Mouse (Mus musculus): ENCODE data around the gene N4bp2l1. TPM values are rescaled to one million over a fixed set of nuclear protein-coding genes. Genes with fewer than 3 reads are reported as not detected.
A peak's percentile ranks its signal among the peaks of the same experiment; 100 is the strongest.

Gene N4bp2l1
- total RNA-seq, 2 experiments from 2014 or later = 48.3 to 64.8 TPM

DNA sequence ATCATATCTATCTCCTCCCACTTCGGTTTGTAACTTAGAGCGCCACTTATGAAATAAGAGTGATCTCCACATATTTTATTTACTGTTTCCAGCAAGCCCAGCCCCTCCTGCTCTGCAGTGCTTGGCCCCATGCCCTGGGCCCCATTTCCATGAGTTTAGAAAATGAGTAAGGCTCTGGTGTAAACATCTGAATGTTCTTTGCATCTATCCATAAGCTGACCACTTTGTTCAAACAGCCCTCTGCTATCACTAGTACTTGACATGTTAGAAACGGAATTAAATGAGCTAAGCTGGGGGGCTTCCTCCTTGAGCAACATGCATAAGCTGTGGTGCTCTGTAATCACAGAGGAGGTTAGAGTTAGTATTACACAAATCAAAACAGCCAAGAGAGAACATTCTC is 22.6 kb downstream of the N4bp2l1 start:
- intact Hi-C loops (cut with DNase I) = no loop called here
- no peak for DNase-seq (ENCODE audit: low spot score in 2 of 2)

DNA sequence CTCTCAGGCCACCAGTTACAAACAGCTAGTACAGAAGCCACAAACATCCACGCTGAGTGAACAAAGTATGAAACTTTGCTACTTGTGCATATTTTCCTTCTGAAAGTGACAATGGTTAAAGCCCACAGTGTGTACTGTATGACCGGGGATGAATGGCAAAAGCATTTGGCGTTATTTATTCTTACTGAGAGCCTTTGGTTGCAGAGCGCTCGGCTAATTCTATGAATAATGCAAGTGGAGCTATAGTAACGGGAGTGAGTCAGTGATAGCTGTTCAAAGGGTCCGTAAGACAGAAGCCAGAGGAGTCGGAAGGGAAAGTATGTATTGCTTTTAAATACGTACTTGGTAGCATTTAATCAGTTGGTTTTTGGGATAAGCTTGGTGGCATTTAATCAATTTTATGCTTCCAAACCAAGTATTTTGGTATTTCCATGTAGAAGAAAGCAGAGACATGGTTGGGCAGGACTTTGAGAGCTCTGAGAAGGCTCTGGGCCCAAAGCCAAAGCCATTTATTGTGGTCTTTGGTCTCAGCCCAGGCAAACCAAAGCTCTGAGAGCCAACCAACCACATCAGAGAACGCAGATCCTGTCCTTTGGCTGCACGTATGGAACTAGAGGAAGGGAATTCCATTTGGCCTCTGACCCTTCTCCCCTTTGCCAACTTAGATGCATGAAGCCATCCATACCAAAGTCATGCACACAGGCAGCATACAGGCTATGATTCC is 26.3 kb downstream of the N4bp2l1 start:
- DNase-seq (ENCODE audit: low spot score in 2 of 2) = no peak

DNA sequence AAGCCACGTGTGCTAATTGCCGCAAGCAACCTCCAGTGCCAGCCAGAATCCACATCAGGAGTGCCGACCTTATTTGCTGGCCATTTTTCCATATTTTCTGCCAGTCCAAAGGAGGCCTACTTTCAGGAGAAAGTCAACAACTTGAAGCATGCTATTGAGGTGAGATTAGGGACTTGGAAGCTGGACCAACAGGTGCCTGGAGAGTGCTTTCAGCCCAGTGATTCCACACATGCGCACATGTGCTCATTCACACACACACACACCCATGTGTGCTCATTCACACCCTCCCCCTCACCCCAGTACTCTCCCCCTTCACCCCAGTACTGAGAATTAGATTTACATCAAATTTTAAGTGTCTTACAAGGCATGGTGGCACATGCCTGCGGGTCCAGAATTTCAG is 30.0 kb downstream of the N4bp2l1 start:
- DNase-seq (ENCODE audit: low spot score in 2 of 2) = no peak
- intact Hi-C loops (cut with DNase I) = no loop called here

More for the DNA sequence above, 26.3 kb downstream of the N4bp2l1 start:
- intact Hi-C loops (cut with DNase I) = no loop called here

DNA sequence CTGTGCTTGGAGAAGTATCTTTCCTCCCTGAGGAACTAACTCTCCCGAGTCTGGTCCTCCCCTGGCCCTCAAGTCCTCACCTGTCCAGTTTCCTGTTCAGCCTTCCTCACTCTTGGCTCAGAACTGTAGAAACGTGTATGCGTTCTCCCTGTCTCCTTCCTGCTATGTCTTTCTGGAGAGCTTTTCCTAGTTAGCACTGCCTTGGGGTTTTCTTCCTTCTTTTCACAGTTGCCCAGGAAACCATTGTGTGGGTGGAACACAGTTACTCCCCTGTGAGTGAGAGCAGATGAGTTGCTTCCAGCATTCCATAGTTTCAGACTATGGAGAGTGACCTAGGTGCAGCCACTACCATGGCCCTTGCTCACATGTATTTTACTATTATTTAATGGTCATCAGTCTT is 30.8 kb downstream of the N4bp2l1 start:
- DNase-seq (ENCODE audit: low spot score in 2 of 2) = peak; percentile 40 to 54
- intact Hi-C loops (cut with DNase I) = no loop called here

DNA sequence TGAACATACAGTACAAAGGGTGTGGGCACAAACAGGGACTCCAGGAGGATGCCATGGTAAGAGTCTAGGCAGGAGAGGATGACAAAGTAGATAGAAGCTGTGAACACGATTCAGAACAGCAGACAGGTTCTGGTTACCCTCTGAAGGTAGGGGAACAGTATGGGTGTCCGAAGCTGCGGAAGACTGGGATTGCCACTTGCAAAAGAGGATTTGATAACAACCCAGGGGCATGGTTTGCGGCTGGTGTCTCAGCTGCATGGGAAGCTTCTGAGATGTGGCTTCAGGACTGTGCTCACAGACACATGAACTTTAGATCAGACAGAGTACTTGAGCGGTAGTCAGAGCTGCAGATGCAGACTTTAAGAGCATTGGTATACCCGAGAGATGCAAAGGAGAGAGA is 32.6 kb downstream of the N4bp2l1 start:
- DNase-seq (ENCODE audit: low spot score in 2 of 2) = no peak
- intact Hi-C loops (cut with DNase I) = no loop called here

DNA sequence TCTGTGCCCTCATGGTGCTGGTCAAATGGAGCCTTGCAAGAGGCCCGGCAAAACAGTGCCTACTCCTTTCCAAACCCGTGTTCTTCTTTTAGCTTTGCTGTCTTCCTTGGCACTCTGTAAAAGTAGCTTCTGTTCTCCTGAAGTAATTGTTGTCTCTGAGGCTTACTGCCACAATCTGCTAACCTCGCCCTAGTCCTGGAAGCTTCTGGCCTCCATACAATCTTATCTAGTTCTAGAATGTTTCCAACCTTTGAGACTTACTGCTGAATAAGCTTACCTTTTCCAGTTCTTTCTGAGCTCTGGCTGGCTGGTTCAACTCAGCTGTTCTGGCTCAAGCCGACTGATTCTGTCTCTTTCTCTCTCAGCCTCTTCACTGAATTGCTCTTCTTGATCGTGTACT is 35.2 kb downstream of the N4bp2l1 start:
- intact Hi-C loops (cut with DNase I) = no loop called here
- no peak for DNase-seq (ENCODE audit: low spot score in 2 of 2)

DNA sequence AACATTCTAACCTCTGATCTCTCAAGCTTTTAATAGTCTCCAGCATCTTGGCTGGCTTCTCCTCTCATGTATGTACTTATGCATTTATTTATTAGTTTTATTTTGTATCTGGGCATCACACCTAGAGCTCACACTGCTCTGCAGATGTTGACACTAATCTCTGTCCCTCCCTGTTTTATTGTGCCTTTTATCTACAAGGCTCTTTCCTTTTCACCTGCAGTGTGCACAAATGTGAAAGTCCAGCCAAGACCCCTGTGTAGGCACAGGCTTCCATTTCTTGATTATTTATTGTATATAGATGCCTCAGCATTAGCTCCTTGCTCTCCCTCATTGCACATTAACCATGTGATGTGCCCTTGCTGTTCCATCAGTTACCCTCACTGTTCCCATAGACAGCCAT is 35.6 kb downstream of the N4bp2l1 start:
- DNase-seq (ENCODE audit: low spot score in 2 of 2) = no peak
- intact Hi-C loops (cut with DNase I) = no loop called here

DNA sequence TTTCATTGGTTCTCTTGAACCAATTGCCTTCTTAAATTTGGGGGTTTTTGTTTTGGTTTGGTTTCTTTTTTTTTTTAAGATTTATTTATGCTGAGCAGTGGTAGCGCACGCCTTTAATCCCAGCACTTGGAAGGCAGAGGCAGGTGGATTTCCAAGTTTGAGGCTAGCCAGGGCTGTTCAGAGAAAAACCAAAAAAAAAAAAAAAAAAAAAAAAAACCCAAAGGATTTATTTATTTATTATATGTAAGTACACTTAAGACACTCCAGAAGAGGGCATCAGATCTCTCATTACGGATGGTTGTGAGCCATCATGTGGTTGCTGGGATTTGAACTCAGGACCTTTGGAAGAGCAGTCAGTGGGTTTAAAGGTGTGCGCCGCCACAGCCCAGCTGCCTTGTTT is 36.1 kb downstream of the N4bp2l1 start:
- intact Hi-C loops (cut with DNase I) = no loop called here
- no peak for DNase-seq (ENCODE audit: low spot score in 2 of 2)

DNA sequence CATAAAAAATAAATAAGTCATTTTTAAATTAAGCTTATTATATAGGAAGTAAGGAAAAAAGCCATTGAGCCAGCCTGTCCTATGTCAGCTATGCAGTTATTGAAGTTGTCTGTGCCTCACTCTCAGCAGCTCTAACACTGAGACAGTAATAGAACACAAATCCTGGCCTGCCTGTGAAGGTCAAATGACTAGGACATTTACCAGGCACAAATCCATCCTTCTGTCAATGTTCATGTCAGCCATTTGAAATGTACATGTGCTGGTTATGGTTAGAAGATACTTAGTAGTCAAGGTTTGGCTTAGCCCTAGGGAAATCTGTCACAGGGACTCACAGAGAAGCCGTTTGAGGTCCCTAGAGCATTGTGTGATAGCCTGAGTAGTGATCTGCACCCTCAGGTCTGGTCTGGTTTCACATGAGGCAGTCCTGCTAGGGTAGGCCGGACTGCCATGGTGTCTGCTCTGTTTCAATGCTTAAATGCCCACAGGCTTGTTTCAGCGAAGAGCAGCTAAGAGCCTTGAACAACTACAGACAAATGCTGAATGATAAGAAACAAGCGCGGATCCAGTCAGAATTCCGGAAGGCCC is 37.4 kb downstream of the N4bp2l1 start:
- intact Hi-C loops (cut with DNase I) = no loop called here

DNA sequence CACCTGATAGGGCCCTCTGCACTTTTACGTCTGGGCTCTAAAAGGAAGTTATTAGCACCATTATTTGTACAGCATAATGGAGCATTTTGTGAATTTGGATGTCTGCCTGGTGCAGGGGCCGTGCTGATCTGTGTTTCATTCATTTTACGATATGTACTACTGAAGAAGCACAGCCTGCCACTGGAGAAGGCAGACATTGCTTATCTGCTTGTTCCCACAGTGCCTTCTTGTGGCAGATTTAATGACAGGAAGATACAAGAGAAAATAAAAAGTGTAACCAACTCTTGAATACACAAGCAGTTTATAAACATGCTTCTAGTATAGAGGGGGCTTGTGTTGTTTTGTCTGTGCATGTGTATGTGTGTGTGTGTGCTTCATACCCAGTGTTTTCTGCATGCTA is 45.4 kb downstream of the N4bp2l1 start:
- DNase-seq (ENCODE audit: low spot score in 2 of 2) = no peak
- intact Hi-C loops (cut with DNase I) = no loop called here

More for the DNA sequence above, 37.4 kb downstream of the N4bp2l1 start:
- DNase-seq (ENCODE audit: low spot score in 2 of 2) = no peak

DNA sequence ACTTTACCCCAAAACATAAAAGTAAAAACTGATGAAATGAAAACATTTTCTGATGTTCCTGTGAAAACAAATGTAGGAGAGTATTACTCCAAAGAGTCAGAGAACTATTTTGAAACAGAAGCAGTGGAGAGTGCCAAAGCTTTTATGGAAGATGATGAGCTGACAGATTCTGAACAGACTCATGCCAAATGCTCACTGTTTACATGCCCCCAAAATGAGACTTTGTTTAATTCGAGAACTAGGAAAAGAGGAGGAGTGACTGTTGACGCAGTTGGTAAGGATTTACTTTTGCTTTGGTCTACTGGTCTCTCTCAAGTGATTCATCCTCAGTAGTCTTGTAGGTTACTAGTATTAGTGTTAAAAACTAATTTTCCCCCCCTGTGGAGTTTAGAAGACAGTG is 53.8 kb downstream of the N4bp2l1 start:
- no peak for DNase-seq (ENCODE audit: low spot score in 2 of 2)
- intact Hi-C loops (cut with DNase I) = no loop called here

DNA sequence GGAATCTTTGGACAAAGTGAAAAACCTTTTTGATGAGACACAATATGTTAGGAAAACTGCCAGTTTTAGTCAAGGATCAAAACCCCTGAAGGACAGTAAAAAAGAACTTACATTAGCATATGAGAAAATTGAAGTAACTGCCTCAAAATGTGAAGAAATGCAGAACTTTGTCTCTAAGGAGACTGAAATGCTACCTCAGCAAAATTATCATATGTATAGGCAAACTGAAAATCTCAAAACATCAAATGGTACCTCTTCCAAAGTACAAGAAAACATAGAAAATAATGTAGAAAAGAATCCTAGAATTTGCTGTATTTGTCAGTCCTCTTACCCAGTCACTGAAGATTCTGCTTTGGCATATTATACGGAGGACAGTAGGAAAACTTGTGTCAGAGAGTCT is 55.7 kb downstream of the N4bp2l1 start:
- intact Hi-C loops (cut with DNase I) = no loop called here
- no peak for DNase-seq (ENCODE audit: low spot score in 2 of 2)

DNA sequence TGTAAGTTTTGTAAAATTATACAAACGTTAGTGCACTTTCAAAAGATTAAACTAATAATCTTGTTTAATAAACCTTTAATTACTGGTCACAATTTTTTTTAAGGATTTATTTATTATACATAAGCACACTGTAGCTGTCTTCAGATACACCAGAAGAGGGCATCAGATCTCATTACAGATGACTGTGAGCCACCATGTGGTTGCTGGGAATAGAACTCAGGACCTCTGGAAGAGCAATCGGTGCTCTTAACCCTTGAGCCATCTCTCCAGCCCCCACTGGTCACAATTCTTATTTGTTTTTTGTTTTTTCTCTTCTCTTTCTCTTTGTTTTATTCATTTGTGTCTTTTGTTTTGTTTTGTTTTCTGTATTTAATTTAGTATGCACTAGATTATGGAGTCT is 71.7 kb downstream of the N4bp2l1 start:
- intact Hi-C loops (cut with DNase I) = loop anchor here (10.0 kb wide), 1 partner anchor 70 kb away; the partner anchor contains the start of gene N4bp2l1
- no peak for DNase-seq (ENCODE audit: low spot score in 2 of 2)

DNA sequence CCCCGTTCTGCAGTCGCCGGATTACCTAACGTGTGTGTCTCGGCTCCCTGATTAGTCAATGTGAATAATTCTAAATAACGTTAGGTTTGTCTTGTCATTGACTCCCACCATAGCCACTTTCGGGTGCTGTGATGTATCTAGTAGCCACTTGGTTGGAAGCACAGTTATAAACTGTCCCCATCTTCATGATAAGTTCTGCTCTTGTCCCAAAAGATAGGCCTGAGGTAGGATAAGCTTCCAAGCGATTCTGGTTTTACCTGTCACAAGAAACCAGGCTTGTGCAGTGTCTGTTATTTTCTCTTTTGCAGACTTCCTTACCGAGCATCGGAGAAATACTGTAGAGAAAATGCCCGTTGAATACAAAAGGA is 74.1 kb downstream of the N4bp2l1 start:
- intact Hi-C loops (cut with DNase I) = loop anchor here (2.0 to 10.0 kb wide), 2 partner anchors 72 to 142 kb away; partner anchors contain the start of gene N4bp2l1
- no peak for DNase-seq (ENCODE audit: low spot score in 2 of 2)

DNA sequence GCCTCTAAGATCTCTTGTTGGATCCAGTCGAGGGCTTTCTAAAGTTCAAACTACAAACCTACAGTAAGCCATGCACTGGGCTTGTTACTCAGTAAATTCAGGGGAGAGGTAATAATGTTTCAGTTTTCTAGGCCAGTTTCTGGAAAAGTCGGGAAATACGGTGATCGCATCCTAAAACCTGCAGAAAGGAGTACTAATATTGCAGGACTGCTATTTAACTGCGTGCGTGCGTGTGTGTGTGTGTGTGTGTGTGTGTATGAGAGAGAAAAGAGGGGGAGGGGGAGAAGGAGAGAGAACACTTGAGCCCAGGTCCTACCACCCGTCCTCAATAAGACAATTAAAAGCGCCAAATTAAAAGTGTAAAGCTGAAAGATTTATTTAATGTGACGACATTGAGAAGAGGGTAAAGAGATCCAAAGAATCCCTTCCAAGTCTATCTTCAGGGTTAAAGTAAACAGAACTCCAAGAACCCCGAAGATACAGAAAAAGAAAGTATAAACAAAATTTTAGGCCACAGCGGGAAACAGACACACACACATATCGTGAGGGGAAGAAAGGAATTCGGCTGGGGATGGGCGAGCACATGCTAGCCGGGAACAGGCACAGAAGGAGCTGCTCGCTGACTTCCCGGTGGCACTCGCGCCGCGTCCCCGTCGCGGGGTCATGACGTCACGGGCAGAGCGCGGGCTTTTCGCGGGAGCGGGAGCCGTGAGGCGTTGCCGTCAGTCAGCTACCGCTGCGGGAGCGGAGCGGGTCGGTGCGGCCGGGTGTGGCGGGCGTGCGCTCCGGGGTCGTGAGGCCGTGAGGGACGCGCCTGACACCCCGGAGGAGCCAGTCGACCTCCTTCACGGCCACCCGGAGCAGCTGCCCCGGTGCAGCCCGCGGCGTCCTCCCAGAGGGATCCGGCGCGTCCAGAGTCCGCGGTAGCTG is 74.8 kb downstream of the N4bp2l1 start, which contains the start of gene Brca2:
TSS of gene Brca2 (plus strand) at position 694 of the 930 bp plus-strand sequence.
- intact Hi-C loops (cut with DNase I) = loop anchor here (2.0 to 10.0 kb wide), 2 partner anchors 73 to 143 kb away; partner anchors contain the start of gene N4bp2l1
- peak; percentile 91 to 93 for DNase-seq (ENCODE audit: low spot score in 2 of 2)

Other genes with a start within 250 kb of the N4bp2l1 start
- 1 to 10 TPM in 1 of 2 experiments, under 1 TPM in 1; 0.99 to 1.9 TPM for gene Zar1l, start 79.0 kb downstream of the N4bp2l1 start, total RNA-seq (2021)
- gene Brca2, start 74.6 kb downstream of the N4bp2l1 start, total RNA-seq (2021) = 10 to 100 TPM in 1 of 2 experiments, 1 to 10 TPM in 1; 7.6 to 11.6 TPM
- 10 to 100 TPM; 68.0 to 91.7 TPM for gene N4bp2l2, start 69.0 kb upstream of the N4bp2l1 start, total RNA-seq (2021)
- gene Pds5b, start 76.6 kb upstream of the N4bp2l1 start, total RNA-seq (2021) = 10 to 100 TPM; 71.3 to 82.9 TPM